Mouse (Mus musculus): Measurements from ENCODE around the gene Eml5. TPM values are rescaled to one million over a fixed set of nuclear protein-coding genes. Genes with fewer than 3 reads are reported as not detected.

Eml5 gene
- polyA plus RNA-seq, 1 experiment from 2014 or later, result 1.9 TPM

DNA sequence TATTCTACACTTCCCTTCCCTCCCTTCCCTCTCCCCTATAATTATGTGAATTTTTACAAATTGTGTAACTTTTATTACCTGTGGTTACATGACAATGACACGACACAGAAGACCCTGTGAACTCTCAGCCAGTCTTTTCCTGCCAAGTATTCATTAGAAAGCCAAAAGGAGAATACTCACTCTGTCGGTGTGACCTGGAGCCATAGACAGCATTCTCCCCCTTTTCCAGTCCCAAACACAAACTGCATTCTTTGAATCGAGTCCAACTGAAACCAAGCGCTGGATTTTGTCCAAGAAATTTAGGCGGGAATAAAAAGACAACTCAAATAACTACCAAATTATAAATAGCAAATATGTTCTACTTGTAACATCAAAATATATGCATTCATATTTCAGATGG lies 19.5 kb downstream of the Eml5 start:
- Histone ChIP-seq H3K27ac (no peak overlapping the region), H3K9ac (no peak overlapping the region), H3K4me1 (no peaks in the 10 kb centered on the region), H3K4me3 (no peak overlapping the region), H3K4me2 (no peak overlapping the region), H3K9me3 (no peaks in the 10 kb centered on the region), H3K27me3 (no peaks in the 10 kb centered on the region), H3K36me3 (no peaks in the 10 kb centered on the region)
- 42% methylated on average over 5 of the region's 5 CpGs for WGBS
- no peak for ATAC-seq (ENCODE audit: insufficient number of reproducible peaks, low FRiP score, low TSS enrichment, low read depth)

DNA sequence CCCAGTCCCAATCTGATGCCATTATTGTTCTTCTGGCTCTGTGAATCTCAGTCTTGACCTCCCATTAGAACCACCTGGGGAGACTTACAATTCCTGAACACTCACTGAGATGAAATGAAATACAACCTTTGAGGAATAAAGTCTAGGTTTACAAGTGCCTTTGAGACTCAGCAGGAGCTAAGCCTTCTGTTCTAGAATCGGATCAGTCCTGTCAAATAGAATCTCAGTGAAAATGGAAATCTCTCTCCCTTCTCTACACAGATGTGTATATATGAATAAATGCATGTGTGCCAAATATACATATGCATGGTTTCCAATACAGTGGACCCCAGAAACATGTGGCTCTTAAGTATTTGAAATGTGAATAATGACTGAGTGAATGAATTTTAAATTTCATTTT lies 22.6 kb downstream of the Eml5 start:
- Histone ChIP-seq H3K4me2 (no peak overlapping the region), H3K9me3 (no peaks in the 10 kb centered on the region), H3K9ac (no peak overlapping the region), H3K27me3 (no peaks in the 10 kb centered on the region), H3K4me3 (no peak overlapping the region), H3K36me3 (no peaks in the 10 kb centered on the region), H3K27ac (no peak overlapping the region), H3K4me1 (no peaks in the 10 kb centered on the region)
- WGBS, result 42% methylated on average over 1 of the region's 1 CpGs
- ATAC-seq (ENCODE audit: insufficient number of reproducible peaks, low FRiP score, low TSS enrichment, low read depth), result no peak

DNA sequence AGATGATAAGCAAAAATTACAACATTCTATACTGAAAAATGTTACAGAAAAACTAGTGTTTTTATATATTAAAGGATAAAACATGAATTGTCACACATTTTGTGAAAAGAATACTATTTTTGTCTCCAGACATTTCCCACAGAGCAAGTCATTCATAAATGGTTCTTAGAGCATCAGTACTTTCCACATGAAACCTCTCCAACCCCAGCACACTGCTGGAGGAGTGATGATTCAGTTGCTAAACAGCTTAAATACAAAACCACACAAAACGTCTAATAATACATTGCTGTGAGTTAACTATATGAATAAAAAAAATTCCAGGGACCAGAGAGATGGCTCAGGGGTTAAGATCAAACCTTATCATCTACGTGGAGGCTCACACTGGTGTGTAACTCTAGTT lies 26.1 kb downstream of the Eml5 start:
- Histone ChIP-seq H3K9ac (no peak overlapping the region), H3K4me3 (no peak overlapping the region), H3K4me2 (no peak overlapping the region), H3K36me3 (no peaks in the 10 kb centered on the region), H3K27me3 (no peaks in the 10 kb centered on the region), H3K27ac (no peak overlapping the region), H3K9me3 (no peaks in the 10 kb centered on the region), H3K4me1 (no peaks in the 10 kb centered on the region)
- WGBS, result 60% methylated on average over 2 of the region's 2 CpGs
- ATAC-seq (ENCODE audit: insufficient number of reproducible peaks, low FRiP score, low TSS enrichment, low read depth), result no peak

DNA sequence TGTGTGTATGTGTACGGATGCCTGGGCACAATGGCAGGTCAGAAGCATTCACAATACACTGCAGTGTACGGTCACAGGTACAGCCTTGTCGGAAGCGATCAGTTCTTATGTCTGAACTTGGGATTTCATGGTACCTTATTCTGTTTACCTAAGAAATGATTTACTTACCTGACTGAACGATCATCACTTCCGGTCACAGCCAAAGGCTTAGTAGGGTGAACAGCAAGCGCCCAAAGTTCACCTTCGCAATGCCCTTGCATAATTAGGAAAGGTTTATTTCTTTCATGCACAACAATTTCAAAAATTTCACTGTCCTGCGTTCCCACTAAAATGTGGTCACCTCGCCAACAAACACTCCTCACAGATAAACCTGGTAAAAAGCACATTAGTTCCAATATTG lies 28.4 kb downstream of the Eml5 start:
- Histone ChIP-seq H3K4me1 (no peaks in the 10 kb centered on the region), H3K27me3 (no peaks in the 10 kb centered on the region), H3K9ac (no peak overlapping the region), H3K4me2 (no peak overlapping the region), H3K9me3 (no peaks in the 10 kb centered on the region), H3K36me3 (no peaks in the 10 kb centered on the region), H3K4me3 (no peak overlapping the region), H3K27ac (no peak overlapping the region)
- ATAC-seq (ENCODE audit: insufficient number of reproducible peaks, low FRiP score, low TSS enrichment, low read depth), result no peak
- WGBS, result 89% methylated on average over 10 of the region's 10 CpGs

DNA sequence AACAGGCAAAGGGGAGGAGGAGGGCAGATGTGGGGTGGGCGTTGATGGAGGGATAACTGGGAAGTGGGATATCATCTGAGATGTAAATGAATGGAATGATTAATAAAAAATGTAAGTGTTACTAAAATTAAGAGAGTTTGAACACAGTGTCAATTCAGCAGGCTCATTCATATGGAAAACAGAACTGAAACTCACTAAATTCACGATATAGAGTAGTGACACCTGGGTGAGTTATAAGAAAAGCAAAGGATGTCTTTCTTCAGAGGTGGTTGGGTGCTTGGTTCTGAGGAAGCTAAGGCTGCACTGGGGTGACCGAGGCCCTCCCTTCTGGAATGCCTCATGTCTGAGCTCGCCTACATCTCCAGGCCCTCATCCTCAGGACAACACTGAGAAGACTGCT lies 37.8 kb downstream of the Eml5 start:
- 66% methylated on average over 4 of the region's 4 CpGs for WGBS
- Histone ChIP-seq H3K9me3 (no peaks in the 10 kb centered on the region), H3K9ac (no peak overlapping the region), H3K36me3 (no peaks in the 10 kb centered on the region), H3K4me3 (no peak overlapping the region), H3K4me2 (no peak overlapping the region), H3K4me1 (no peaks in the 10 kb centered on the region), H3K27ac (no peak overlapping the region), H3K27me3 (no peaks in the 10 kb centered on the region)
- ATAC-seq (ENCODE audit: insufficient number of reproducible peaks, low FRiP score, low TSS enrichment, low read depth), result no peak

DNA sequence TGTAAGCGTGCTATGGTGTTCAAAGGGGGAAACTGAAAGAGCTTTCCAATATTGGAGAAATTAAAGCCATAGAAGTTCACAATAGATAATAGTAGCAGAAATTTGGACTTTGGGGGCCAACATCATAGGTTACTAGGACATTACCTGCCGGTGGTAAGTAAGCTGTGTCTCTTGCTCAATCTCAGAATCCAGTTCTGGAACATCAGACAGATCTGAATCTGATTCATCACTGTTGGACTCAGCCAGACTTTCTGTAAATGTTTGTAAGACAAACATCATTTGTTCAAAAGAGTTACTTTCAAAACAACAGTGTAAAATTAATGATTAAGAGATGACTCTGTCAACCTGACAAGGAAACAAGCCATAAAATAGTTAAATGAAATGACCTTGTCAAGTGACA lies 41.0 kb downstream of the Eml5 start:
- H3K4me2 ChIP-seq, result no peak overlapping the region
- no peaks in the 10 kb centered on the region for H3K36me3 ChIP-seq
- 87% methylated on average over 2 of the region's 2 CpGs for WGBS
- no peaks in the 10 kb centered on the region for H3K9me3 ChIP-seq
- H3K4me1 ChIP-seq, result no peaks in the 10 kb centered on the region
- H3K4me3 ChIP-seq, result no peak overlapping the region
- no peak overlapping the region for H3K27ac ChIP-seq
- H3K9ac ChIP-seq, result no peak overlapping the region
- no peak for ATAC-seq (ENCODE audit: insufficient number of reproducible peaks, low FRiP score, low TSS enrichment, low read depth)
- no peaks in the 10 kb centered on the region for H3K27me3 ChIP-seq

DNA sequence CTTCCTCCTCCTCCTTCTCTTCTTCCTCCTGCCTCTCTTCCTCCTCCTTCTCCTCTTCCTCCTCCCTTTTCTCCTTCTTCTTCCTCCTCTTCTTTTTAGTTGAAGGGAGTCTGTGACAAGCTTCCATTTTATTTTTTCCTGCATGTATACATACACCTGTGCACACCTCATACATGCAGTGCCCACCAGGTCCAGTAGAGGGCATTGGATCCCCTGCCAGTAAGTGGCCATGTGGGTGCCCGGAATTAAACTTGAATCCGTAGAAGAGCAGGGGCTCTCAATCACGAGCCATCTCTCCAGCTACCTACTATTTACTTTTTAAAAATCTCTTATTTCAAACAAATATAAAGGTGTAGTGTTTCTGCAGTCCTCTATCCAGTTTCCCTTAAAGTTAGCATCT lies 50.5 kb downstream of the Eml5 start:
- no peaks in the 10 kb centered on the region for H3K27me3 ChIP-seq
- H3K36me3 ChIP-seq, result no peaks in the 10 kb centered on the region
- no peak overlapping the region for H3K4me2 ChIP-seq
- WGBS, result 18% methylated on average over 3 of the region's 3 CpGs
- H3K27ac ChIP-seq, result no peak overlapping the region
- H3K9ac ChIP-seq, result no peak overlapping the region
- H3K9me3 ChIP-seq, result no peaks in the 10 kb centered on the region
- H3K4me1 ChIP-seq, result no peaks in the 10 kb centered on the region
- no peak for ATAC-seq (ENCODE audit: insufficient number of reproducible peaks, low FRiP score, low TSS enrichment, low read depth)
- H3K4me3 ChIP-seq, result no peak overlapping the region

DNA sequence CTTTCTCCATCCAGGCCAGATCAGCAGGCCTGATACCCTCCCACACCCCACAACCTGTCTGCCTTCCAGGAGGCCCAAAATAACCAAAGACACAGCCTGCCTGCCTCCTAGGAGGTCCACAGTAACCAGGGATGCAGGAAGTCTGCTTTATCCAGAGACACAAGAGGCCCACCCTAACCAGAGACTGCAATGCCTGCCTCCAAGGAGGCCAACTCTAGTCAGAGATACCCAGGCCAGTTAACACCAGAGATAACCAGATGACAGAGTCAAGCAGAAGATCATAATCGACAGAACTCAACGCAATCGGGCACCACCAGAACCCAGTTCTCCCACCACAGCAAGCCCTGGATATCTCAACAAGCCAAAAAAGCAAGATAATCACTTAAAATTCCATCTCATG lies 56.5 kb downstream of the Eml5 start:
- no peaks in the 10 kb centered on the region for H3K36me3 ChIP-seq
- H3K9ac ChIP-seq, result no peak overlapping the region
- H3K4me3 ChIP-seq, result no peak overlapping the region
- no peak overlapping the region for H3K4me2 ChIP-seq
- no peak overlapping the region for H3K27ac ChIP-seq
- no peaks in the 10 kb centered on the region for H3K9me3 ChIP-seq
- ATAC-seq (ENCODE audit: insufficient number of reproducible peaks, low FRiP score, low TSS enrichment, low read depth), result no peak
- no peaks in the 10 kb centered on the region for H3K27me3 ChIP-seq
- H3K4me1 ChIP-seq, result no peaks in the 10 kb centered on the region
- WGBS, result 94% methylated on average over 3 of the region's 3 CpGs

DNA sequence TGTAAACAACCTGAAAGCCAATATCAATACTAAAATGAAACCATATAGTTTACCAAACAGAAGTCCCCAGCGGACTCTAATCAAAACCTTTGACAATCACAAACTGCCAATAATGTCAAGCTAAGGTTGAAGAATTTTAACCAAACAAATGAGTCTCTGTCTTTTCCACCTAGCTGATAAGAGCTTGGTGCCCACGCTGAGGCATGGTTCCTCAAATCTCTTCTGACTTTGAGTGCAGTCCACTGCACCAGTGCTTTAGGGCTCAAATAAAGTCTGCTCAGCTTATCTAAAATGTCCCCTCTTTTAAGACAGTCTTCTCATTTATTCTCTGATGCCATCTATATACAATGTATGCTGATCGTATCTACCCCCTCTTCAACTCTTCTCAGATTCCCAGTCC lies 61.1 kb downstream of the Eml5 start:
- no peaks in the 10 kb centered on the region for H3K9me3 ChIP-seq
- H3K4me3 ChIP-seq, result no peak overlapping the region
- H3K9ac ChIP-seq, result no peak overlapping the region
- H3K27ac ChIP-seq, result no peak overlapping the region
- 82% methylated on average over 3 of the region's 3 CpGs for WGBS
- ATAC-seq (ENCODE audit: insufficient number of reproducible peaks, low FRiP score, low TSS enrichment, low read depth), result no peak
- H3K36me3 ChIP-seq, result no peaks in the 10 kb centered on the region
- no peak overlapping the region for H3K4me2 ChIP-seq
- no peaks in the 10 kb centered on the region for H3K27me3 ChIP-seq
- no peaks in the 10 kb centered on the region for H3K4me1 ChIP-seq

DNA sequence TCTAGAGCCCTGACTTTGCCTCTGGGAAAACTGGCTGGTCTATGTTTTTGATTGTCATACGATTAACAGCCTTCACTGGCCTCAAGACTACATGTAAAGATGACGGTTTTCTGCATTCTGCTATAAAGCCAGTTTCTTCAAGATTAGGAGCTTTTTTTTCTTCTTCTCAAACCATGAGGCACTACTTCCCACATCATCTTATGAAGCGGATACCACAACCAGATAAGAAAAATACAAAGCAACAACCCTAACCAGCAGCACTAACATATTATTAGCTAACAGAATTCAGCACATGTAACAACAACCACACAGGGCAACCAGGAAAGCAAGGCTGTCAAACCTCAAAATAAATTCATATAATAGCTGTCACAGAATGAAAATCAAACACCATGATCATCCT lies 63.3 kb downstream of the Eml5 start:
- H3K9me3 ChIP-seq, result no peaks in the 10 kb centered on the region
- no peak overlapping the region for H3K4me2 ChIP-seq
- no peak overlapping the region for H3K9ac ChIP-seq
- H3K4me1 ChIP-seq, result no peaks in the 10 kb centered on the region
- no peaks in the 10 kb centered on the region for H3K36me3 ChIP-seq
- WGBS, result 87% methylated on average over 3 of the region's 3 CpGs
- no peak overlapping the region for H3K4me3 ChIP-seq
- ATAC-seq (ENCODE audit: insufficient number of reproducible peaks, low FRiP score, low TSS enrichment, low read depth), result no peak
- no peak overlapping the region for H3K27ac ChIP-seq
- H3K27me3 ChIP-seq, result no peaks in the 10 kb centered on the region

DNA sequence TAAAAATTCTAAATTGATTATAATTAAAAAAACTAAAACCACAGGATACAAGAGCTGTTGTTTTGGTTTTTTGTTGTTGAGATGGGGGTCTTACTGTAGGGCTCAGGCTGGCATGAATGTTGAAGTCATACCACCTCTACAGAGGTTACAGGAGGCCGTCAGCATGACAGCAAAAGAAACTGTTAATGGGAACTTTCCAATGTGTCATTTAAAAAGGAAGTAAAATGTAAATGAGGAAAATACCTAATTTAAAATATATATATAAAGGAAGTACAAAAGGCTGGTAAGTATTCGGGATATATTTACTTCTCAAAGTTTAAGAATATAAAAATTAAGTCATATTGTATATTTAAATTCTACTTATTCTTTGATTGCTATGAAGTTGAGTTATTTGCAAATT lies 65.8 kb downstream of the Eml5 start:
- H3K4me1 ChIP-seq, result no peaks in the 10 kb centered on the region
- H3K36me3 ChIP-seq, result no peaks in the 10 kb centered on the region
- no peaks in the 10 kb centered on the region for H3K27me3 ChIP-seq
- WGBS, result 81% methylated on average over 2 of the region's 2 CpGs
- no peak overlapping the region for H3K27ac ChIP-seq
- no peak overlapping the region for H3K9ac ChIP-seq
- H3K4me2 ChIP-seq, result no peak overlapping the region
- H3K9me3 ChIP-seq, result no peaks in the 10 kb centered on the region
- no peak for ATAC-seq (ENCODE audit: insufficient number of reproducible peaks, low FRiP score, low TSS enrichment, low read depth)
- no peak overlapping the region for H3K4me3 ChIP-seq

DNA sequence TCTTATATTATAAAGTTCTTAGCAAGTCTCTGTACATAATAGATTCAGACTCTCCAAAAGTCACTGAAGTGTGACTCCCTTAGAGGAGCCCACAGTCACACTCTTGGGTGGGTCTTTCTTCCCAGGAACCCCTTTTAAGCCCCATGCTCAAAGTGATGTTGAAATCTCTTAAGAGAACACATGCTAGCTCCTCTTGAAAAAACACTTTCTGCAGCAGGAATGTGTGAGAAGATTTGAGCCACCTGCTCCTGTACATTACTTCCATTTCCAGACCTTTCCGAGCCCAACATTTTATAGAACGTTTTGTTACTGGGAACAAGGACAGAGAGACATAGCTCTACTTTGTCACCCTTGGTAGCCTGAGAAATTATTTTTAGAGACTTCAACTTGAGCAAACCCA lies 66.4 kb downstream of the Eml5 start:
- 74% methylated on average over 2 of the region's 2 CpGs for whole genome bisulfite sequencing
- Histone ChIP-seq H3K36me3 (no peaks in the 10 kb centered on the region), H3K4me3 (no peak overlapping the region), H3K27ac (no peak overlapping the region), H3K9me3 (no peaks in the 10 kb centered on the region), H3K27me3 (no peaks in the 10 kb centered on the region), H3K4me1 (no peaks in the 10 kb centered on the region), H3K9ac (no peak overlapping the region), H3K4me2 (no peak overlapping the region)
- no peak for ATAC-seq (ENCODE audit: insufficient number of reproducible peaks, low FRiP score, low TSS enrichment, low read depth)

DNA sequence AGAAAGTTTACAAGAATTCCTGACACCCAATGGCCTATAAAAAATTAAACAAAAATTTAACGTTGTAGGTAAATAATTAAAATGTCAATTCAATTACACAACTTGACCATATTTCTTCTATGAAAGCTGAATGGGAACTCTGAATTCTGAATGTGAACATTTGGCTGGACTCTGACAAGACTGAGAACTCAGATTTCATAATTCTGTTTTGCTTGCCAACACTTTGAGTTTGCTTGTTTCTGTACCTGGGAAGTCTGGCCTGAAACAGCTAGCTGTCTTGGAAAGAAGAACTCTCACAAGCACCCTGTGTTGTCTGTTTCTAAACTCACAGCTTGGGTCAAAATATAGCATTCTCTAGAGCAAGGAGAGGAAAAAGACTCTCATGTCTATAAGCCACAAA lies 67.4 kb downstream of the Eml5 start:
- H3K9ac ChIP-seq, result no peak overlapping the region
- no peak overlapping the region for H3K4me3 ChIP-seq
- no peaks in the 10 kb centered on the region for H3K9me3 ChIP-seq
- H3K4me1 ChIP-seq, result no peaks in the 10 kb centered on the region
- no peak for ATAC-seq (ENCODE audit: insufficient number of reproducible peaks, low FRiP score, low TSS enrichment, low read depth)
- H3K27me3 ChIP-seq, result no peaks in the 10 kb centered on the region
- 50% methylated on average over 1 of the region's 1 CpGs for WGBS
- H3K4me2 ChIP-seq, result no peak overlapping the region
- no peak overlapping the region for H3K27ac ChIP-seq
- H3K36me3 ChIP-seq, result no peaks in the 10 kb centered on the region

Data from limb, embryonic 15.5 days (tissue).